In the genomic region with DNA sequence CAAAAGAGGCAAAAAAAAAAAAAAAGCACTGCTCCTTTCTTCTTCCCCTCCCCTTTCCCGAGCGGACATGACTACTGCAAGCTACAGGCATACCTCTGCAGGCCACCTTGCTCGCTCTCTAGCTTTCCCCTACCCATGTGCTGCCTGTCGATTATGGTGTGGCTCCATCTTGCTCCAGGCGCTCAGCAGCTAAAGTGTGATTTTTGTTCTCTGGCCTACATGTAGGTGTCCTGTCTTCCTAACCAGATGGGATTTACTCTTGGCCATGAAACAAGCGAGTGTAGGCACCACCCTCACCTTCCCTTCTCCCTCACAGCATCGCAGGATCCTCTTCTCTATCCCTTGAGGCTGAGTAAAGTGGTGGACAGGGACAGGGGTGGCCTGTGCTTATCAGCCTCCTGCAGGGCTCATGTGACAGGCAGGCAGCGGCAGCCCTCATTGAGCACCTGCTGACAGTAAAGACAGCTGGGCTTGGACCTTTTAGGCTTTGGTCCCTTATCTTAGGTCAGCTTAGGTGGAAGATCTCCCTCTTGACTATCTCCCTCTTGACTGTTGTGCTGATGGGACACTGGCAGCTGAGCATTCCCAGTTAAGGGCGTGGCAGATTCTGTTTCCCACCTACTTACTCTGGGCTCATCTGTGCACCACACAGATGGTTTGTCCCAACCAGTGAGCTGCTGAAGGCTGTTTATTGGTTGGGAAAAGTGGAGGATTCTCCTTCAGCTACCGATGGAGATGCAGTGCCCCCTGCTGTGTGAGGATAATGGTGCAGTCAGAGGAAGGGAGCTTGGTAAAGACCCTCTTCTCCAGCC, we compare ENCODE assay signal across 8 mouse cellular contexts. TPM values are rescaled to one million over a fixed set of nuclear protein-coding genes. Genes with fewer than 3 reads are reported as not detected.
A peak's percentile ranks its signal among the peaks of the same experiment; 100 is the strongest.
DNase-seq lines count a peak whose midpoint lies in the region; ATAC-seq lines count a peak whose summit lies in the region.

No protein-coding gene starts in this region.

- peaks cover 73% of the 10 kb centered on the region for H3K36me3 ChIP-seq in forebrain, embryonic 15.5 days
- peaks cover 94% of the 10 kb centered on the region for H3K36me3 ChIP-seq in intestine, embryonic 14.5 days (ENCODE audit: control insufficient read depth, insufficient read depth, low read length)
- H3K36me3 ChIP-seq in limb, embryonic 15.5 days, result peaks cover 93% of the 10 kb centered on the region
- peaks cover 98% of the 10 kb centered on the region for H3K36me3 ChIP-seq in neural tube, embryonic 13.5 days

- no peak overlapping the region for H3K4me2 ChIP-seq in forebrain, embryonic 15.5 days (replicated peaks)
- H3K4me2 ChIP-seq in intestine, embryonic 14.5 days (ENCODE audit: low read length), result no peak overlapping the region
- no peak overlapping the region for H3K4me2 ChIP-seq in limb, embryonic 15.5 days
- no peak overlapping the region for H3K4me2 ChIP-seq in neural tube, embryonic 13.5 days

- H3K4me1 ChIP-seq in forebrain, embryonic 15.5 days, result no peaks in the 10 kb centered on the region
- no peaks in the 10 kb centered on the region for H3K4me1 ChIP-seq in intestine, embryonic 14.5 days (replicated peaks; ENCODE audit: control insufficient read depth, insufficient read depth, low read length)
- peaks cover 22% of the 10 kb centered on the region for H3K4me1 ChIP-seq in limb, embryonic 15.5 days
- H3K4me1 ChIP-seq in neural tube, embryonic 13.5 days (replicated peaks), result peaks cover under 1% of the 10 kb centered on the region; the same call in 1 of the 2 replicates

- H3K27me3 ChIP-seq in forebrain, embryonic 15.5 days, result no peaks in the 10 kb centered on the region
- no peaks in the 10 kb centered on the region for H3K27me3 ChIP-seq in intestine, embryonic 14.5 days (replicated peaks; ENCODE audit: control insufficient read depth, insufficient read depth, low read length)
- H3K27me3 ChIP-seq in limb, embryonic 15.5 days, result no peaks in the 10 kb centered on the region
- no peaks in the 10 kb centered on the region for H3K27me3 ChIP-seq in neural tube, embryonic 13.5 days

- H3K27ac ChIP-seq in forebrain, embryonic 15.5 days (replicated peaks), result no peak overlapping the region
- H3K27ac ChIP-seq in intestine, embryonic 14.5 days (ENCODE audit: low read depth), result no peak overlapping the region
- peak overlapping the region; percentile 11; the same call in 1 of the 2 replicates for H3K27ac ChIP-seq in limb, embryonic 15.5 days
- H3K27ac ChIP-seq in neural tube, embryonic 13.5 days (replicated peaks), result no peak overlapping the region

- ATAC-seq in forebrain, embryonic 15.5 days (replicated peaks), result peak; percentile 55
- ATAC-seq in intestine, embryonic 14.5 days (replicated peaks; ENCODE audit: low FRiP score, low TSS enrichment, low read depth), result no peak
- ATAC-seq in limb, embryonic 15.5 days (ENCODE audit: insufficient number of reproducible peaks, low FRiP score, low TSS enrichment, low read depth), result peak; percentile 42; the same call in 1 of the 2 replicates
- peak; percentile 40; the same call in 1 of the 2 replicates for ATAC-seq in neural tube, embryonic 13.5 days (ENCODE audit: low read depth)

- H3K9me3 ChIP-seq in forebrain, embryonic 15.5 days, result no peaks in the 10 kb centered on the region
- no peaks in the 10 kb centered on the region for H3K9me3 ChIP-seq in intestine, embryonic 14.5 days (ENCODE audit: control insufficient read depth, low read length)
- H3K9me3 ChIP-seq in limb, embryonic 15.5 days, result no peaks in the 10 kb centered on the region
- no peaks in the 10 kb centered on the region for H3K9me3 ChIP-seq in neural tube, embryonic 13.5 days

- 76% methylated on average over 10 of the region's 10 CpGs for WGBS in forebrain, embryonic 15.5 days
- 85% methylated on average over 10 of the region's 10 CpGs for WGBS in intestine, embryonic 14.5 days
- 74% methylated on average over 10 of the region's 10 CpGs for WGBS in limb, embryonic 15.5 days
- WGBS in neural tube, embryonic 13.5 days, result 82% methylated on average over 10 of the region's 10 CpGs

- H3K4me3 ChIP-seq in forebrain, embryonic 15.5 days, result no peak overlapping the region
- no peak overlapping the region for H3K4me3 ChIP-seq in intestine, embryonic 14.5 days (ENCODE audit: low read depth, low read length)
- no peak overlapping the region for H3K4me3 ChIP-seq in limb, embryonic 15.5 days
- H3K4me3 ChIP-seq in neural tube, embryonic 13.5 days, result no peak overlapping the region

- H3K9ac ChIP-seq in forebrain, embryonic 15.5 days (replicated peaks), result no peak overlapping the region
- no peak overlapping the region for H3K9ac ChIP-seq in intestine, embryonic 14.5 days (ENCODE audit: low read length)
- no peak overlapping the region for H3K9ac ChIP-seq in limb, embryonic 15.5 days
- no peak overlapping the region for H3K9ac ChIP-seq in neural tube, embryonic 13.5 days

- DNase-seq in gastrocnemius, adult 18-20 months (ENCODE audit: low spot score), result peak; percentile 52
- DNase-seq in gastrocnemius, adult 8-10 months (ENCODE audit: low spot score in 2 of 2), result no peak
- peak; percentile 54 for DNase-seq in MN1 (ENCODE audit: low spot score)
- peak; percentile 82 for DNase-seq in intestine, embryonic 14.5 days (ENCODE audit: low spot score)
- DNase-seq in Muller cell, postnatal 12 days (ENCODE audit: inconsistent ontology term), result no peak

RNA-seq across cellular contexts. Expression of a gene that starts 6.9 kb away (rescaled TPM):
- total RNA-seq in gastrocnemius, adult 18-20 months (2021), result 100 to 1,000 TPM; 249 to 273 TPM
- total RNA-seq in gastrocnemius, adult 8-10 months (2022), result 100 to 1,000 TPM; 199 to 280 (median 234) TPM
- 230 and 231 TPM in 2 replicates for polyA plus RNA-seq in forebrain, embryonic 15.5 days (2015; fragmentation: Nextera tagmentation; extraction: Ambion mirVana)
- polyA plus RNA-seq in intestine, embryonic 14.5 days (2014; fragmentation: Nextera tagmentation; extraction: Ambion mirVana), result 280 and 322 TPM in 2 replicates
- 248 and 294 TPM in 2 replicates for polyA plus RNA-seq in limb, embryonic 15.5 days (2015; fragmentation: Nextera tagmentation; extraction: Ambion mirVana)
- polyA plus RNA-seq in neural tube, embryonic 13.5 days (2015; fragmentation: Nextera tagmentation; extraction: Ambion mirVana), result 235 and 246 TPM in 2 replicates

RNA-seq across cellular contexts. Expression of a gene that starts 9.5 kb away (rescaled TPM):
- total RNA-seq in gastrocnemius, adult 18-20 months (2021), result 10 to 100 TPM; 16.9 to 19.9 TPM
- 10 to 100 TPM; 19.9 to 21.4 (median 20.9) TPM for total RNA-seq in gastrocnemius, adult 8-10 months (2022)
- polyA plus RNA-seq in forebrain, embryonic 15.5 days (2015; fragmentation: Nextera tagmentation; extraction: Ambion mirVana), result 23.7 and 27.8 TPM in 2 replicates
- polyA plus RNA-seq in intestine, embryonic 14.5 days (2014; fragmentation: Nextera tagmentation; extraction: Ambion mirVana), result 29.7 and 32.3 TPM in 2 replicates
- 88.8 and 89.4 TPM in 2 replicates for polyA plus RNA-seq in limb, embryonic 15.5 days (2015; fragmentation: Nextera tagmentation; extraction: Ambion mirVana)
- 31.1 and 31.5 TPM in 2 replicates for polyA plus RNA-seq in neural tube, embryonic 13.5 days (2015; fragmentation: Nextera tagmentation; extraction: Ambion mirVana)

RNA-seq across cellular contexts. Expression of a gene that starts 21.4 kb away (rescaled TPM):
- 1 to 10 TPM in 1 of 2 experiments, under 1 TPM in 1; 0.43 to 1.1 TPM for total RNA-seq in gastrocnemius, adult 18-20 months (2021)
- total RNA-seq in gastrocnemius, adult 8-10 months (2022), result under 1 TPM in 3 of 4 experiments, not detected in 1; 0.40 to 0.56 (median 0.44) TPM
- 2.4 and 3.0 TPM in 2 replicates for polyA plus RNA-seq in forebrain, embryonic 15.5 days (2015; fragmentation: Nextera tagmentation; extraction: Ambion mirVana)
- polyA plus RNA-seq in intestine, embryonic 14.5 days (2014; fragmentation: Nextera tagmentation; extraction: Ambion mirVana), result 5.3 and 6.9 TPM in 2 replicates
- 9.4 and 12.6 TPM in 2 replicates for polyA plus RNA-seq in limb, embryonic 15.5 days (2015; fragmentation: Nextera tagmentation; extraction: Ambion mirVana)
- polyA plus RNA-seq in neural tube, embryonic 13.5 days (2015; fragmentation: Nextera tagmentation; extraction: Ambion mirVana), result 5.2 and 6.0 TPM in 2 replicates

RNA-seq across cellular contexts. Expression of a gene that starts 25.3 kb away (rescaled TPM):
- total RNA-seq in gastrocnemius, adult 18-20 months (2021), result 10 to 100 TPM; 27.4 to 28.9 TPM
- total RNA-seq in gastrocnemius, adult 8-10 months (2022), result 10 to 100 TPM; 28.6 to 33.9 (median 30.9) TPM
- polyA plus RNA-seq in forebrain, embryonic 15.5 days (2015; fragmentation: Nextera tagmentation; extraction: Ambion mirVana), result 0.63 and 0.74 TPM in 2 replicates
- 0.55 and 1.5 TPM in 2 replicates for polyA plus RNA-seq in intestine, embryonic 14.5 days (2014; fragmentation: Nextera tagmentation; extraction: Ambion mirVana)
- polyA plus RNA-seq in limb, embryonic 15.5 days (2015; fragmentation: Nextera tagmentation; extraction: Ambion mirVana), result 16.2 and 30.5 TPM in 2 replicates
- 2.1 and 3.0 TPM in 2 replicates for polyA plus RNA-seq in neural tube, embryonic 13.5 days (2015; fragmentation: Nextera tagmentation; extraction: Ambion mirVana)

RNA-seq across cellular contexts. Expression of a gene that starts 57.2 kb away (rescaled TPM):
- total RNA-seq in gastrocnemius, adult 18-20 months (2021), result not detected
- under 1 TPM; 0.29 to 0.36 (median 0.31) TPM for total RNA-seq in gastrocnemius, adult 8-10 months (2022)
- polyA plus RNA-seq in forebrain, embryonic 15.5 days (2015; fragmentation: Nextera tagmentation; extraction: Ambion mirVana), result 0.14 TPM in 1 of 2 replicates, not detected in the other
- polyA plus RNA-seq in intestine, embryonic 14.5 days (2014; fragmentation: Nextera tagmentation; extraction: Ambion mirVana), result not detected in 2 replicates
- 0.09 and 0.34 TPM in 2 replicates for polyA plus RNA-seq in limb, embryonic 15.5 days (2015; fragmentation: Nextera tagmentation; extraction: Ambion mirVana)
- 0.22 and 0.56 TPM in 2 replicates for polyA plus RNA-seq in neural tube, embryonic 13.5 days (2015; fragmentation: Nextera tagmentation; extraction: Ambion mirVana)

Comparison
In these comparisons a context has a peak if more than half of its experiments do, and no peak if none do; other contexts are left out.
1. DNase-seq: peak in gastrocnemius, adult 18-20 months (single experiment), MN1 (single experiment) and intestine, embryonic 14.5 days (single experiment); none in gastrocnemius, adult 8-10 months (0 of 2) and Muller cell, postnatal 12 days (single experiment).